16 mouse cellular contexts compared by ENCODE assay signal in the genomic region with DNA sequence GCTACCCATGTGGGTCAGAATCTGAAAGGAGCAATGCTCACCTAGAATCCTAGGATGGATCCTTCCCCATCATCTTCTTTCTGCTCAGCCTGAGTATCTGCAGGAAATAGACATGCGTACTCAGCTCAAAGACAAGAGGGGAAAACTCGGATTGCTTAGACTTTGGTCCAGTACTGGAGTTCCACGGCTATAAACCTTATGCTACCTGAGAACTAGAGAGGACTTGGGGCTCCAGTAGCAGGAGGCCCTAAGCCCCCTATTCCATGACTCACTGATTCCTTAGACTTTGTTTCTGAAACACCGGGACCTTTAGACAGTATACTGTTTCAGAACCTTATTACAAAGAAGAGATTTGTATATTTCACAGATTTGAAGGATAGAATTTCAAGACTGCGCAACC. TPM values are rescaled to one million over a fixed set of nuclear protein-coding genes. Genes with fewer than 3 reads are reported as not detected.
"Had no signal": no experiment of that assay in that cellular context is flagged by ENCODE, and none has a peak within 500 bp of the region (broad histone marks: within the 10 kb centered on the region; RNA-seq: fewer than 3 reads in every experiment).

No protein-coding gene starts in this region.

- H3K27ac ChIP-seq: neural tube, embryonic 15.5 days; stomach, embryonic 15.5 days; stomach, postnatal 0 days had no signal

- H3K4me3 ChIP-seq: neural tube, embryonic 15.5 days; stomach, embryonic 15.5 days had no signal

- H3K4me2 ChIP-seq: neural tube, embryonic 15.5 days; stomach, embryonic 15.5 days had no signal

- H3K9me3 ChIP-seq: neural tube, embryonic 15.5 days; stomach, embryonic 15.5 days had no signal

- H3K36me3 ChIP-seq: neural tube, embryonic 15.5 days; stomach, embryonic 15.5 days had no signal

- H3K4me1 ChIP-seq: stomach, embryonic 15.5 days had no signal

- H3K27me3 ChIP-seq: neural tube, embryonic 15.5 days; stomach, embryonic 15.5 days had no signal

- H3K9ac ChIP-seq: neural tube, embryonic 15.5 days; stomach, embryonic 15.5 days had no signal

- DNase-seq: retina, postnatal 1 day; right cerebral cortex, adult 18-20 months; right cerebral cortex, postnatal 14 days; right cerebral cortex, postnatal 25 days; right cerebral cortex, postnatal 4 days; spleen, adult 18-20 months; thymus, adult 18-20 months; thymus, adult 2 months; thymus, postnatal 14 days; thymus, postnatal 25 days; thymus, postnatal 36 days; thymus, postnatal 4 days had no signal

RNA-seq across cellular contexts. Expression of a gene that starts 25.8 kb away (rescaled TPM):
- total RNA-seq: neutrophil, adult 5-6 weeks had no signal
